Mouse (Mus musculus) megakaryocyte, adult 5-6 weeks (primary cell): Measurements from ENCODE around the gene 1700020D05Rik. TPM values are rescaled to one million over a fixed set of nuclear protein-coding genes. Genes with fewer than 3 reads are reported as not detected.

Source experiments
- ATAC-seq: 2 replicates; pipeline ENCODE4 v1.8.0; 2016; ENCODE audit warnings: mild to moderate bottlenecking, inconsistent platforms; ENCODE audit not compliant: poor library complexity, severe bottlenecking
- total RNA-seq, 2 experiments: library from RNA; stranded (forward) in 1 of 2; stranded (reverse) in 1 of 2; fragments of 153-499, 151-499 nt in 1 of 2; fragments of 221-1000, 200-1000 nt in 1 of 2; gene quantifications; 2 replicates each; pipeline versions ENCODE4 v1.2.3 to v1.2.4; 2015 to 2017

Gene 1700020D05Rik
- total RNA-seq, 2 experiments from 2014 or later, result 1.5 to 2.1 TPM

GRCm38 (mm10) chr19:5455568-5455967, 48.0 kb downstream of the 1700020D05Rik start:
- no peak for ATAC-seq

GRCm38 (mm10) chr19:5455037-5455436, 48.5 kb downstream of the 1700020D05Rik start:
- no peak for ATAC-seq

Other genes starting within 250 kb of the 1700020D05Rik start
Only the 30 nearest of the 31 such genes appear.
- 45.4 and 45.7 TPM in 2 replicates for gene Pacs1, start 230.7 kb downstream of the 1700020D05Rik start, total RNA-seq (2015)
- gene Pacs1, start 230.7 kb downstream of the 1700020D05Rik start, total RNA-seq (2017), result 14.2 and 25.4 TPM in 2 replicates
- 109 TPM in 2 replicates for gene Sf3b2, start 208.3 kb downstream of the 1700020D05Rik start, total RNA-seq (2015)
- 240 and 249 TPM in 2 replicates for gene Sf3b2, start 208.3 kb downstream of the 1700020D05Rik start, total RNA-seq (2017)
- not detected in 2 replicates for gene Gal3st3, start 205.5 kb downstream of the 1700020D05Rik start, total RNA-seq (2015)
- gene Gal3st3, start 205.5 kb downstream of the 1700020D05Rik start, total RNA-seq (2017), result not detected in 2 replicates
- not detected in 2 replicates for gene Catsper1, start 168.0 kb downstream of the 1700020D05Rik start, total RNA-seq (2015)
- gene Catsper1, start 168.0 kb downstream of the 1700020D05Rik start, total RNA-seq (2017), result not detected in 2 replicates
- not detected in 2 replicates for gene Cst6, start 154.2 kb downstream of the 1700020D05Rik start, total RNA-seq (2015)
- gene Cst6, start 154.2 kb downstream of the 1700020D05Rik start, total RNA-seq (2017), result not detected in 2 replicates
- 19.7 and 25.8 TPM in 2 replicates for gene Eif1ad, start 137.0 kb downstream of the 1700020D05Rik start, total RNA-seq (2015)
- gene Eif1ad, start 137.0 kb downstream of the 1700020D05Rik start, total RNA-seq (2017), result 33.1 and 37.4 TPM in 2 replicates
- gene Banf1, start 136.6 kb downstream of the 1700020D05Rik start, total RNA-seq (2015), result 269 and 297 TPM in 2 replicates
- gene Banf1, start 136.6 kb downstream of the 1700020D05Rik start, total RNA-seq (2017), result 29.3 and 29.6 TPM in 2 replicates
- 47.2 and 57.3 TPM in 2 replicates for gene Sart1, start 115.1 kb downstream of the 1700020D05Rik start, total RNA-seq (2015)
- 62.2 and 64.6 TPM in 2 replicates for gene Sart1, start 115.1 kb downstream of the 1700020D05Rik start, total RNA-seq (2017)
- gene Tsga10ip, start 101.3 kb downstream of the 1700020D05Rik start, total RNA-seq (2015), result not detected in 2 replicates
- gene Tsga10ip, start 101.3 kb downstream of the 1700020D05Rik start, total RNA-seq (2017), result not detected in 2 replicates
- 62.3 and 72.3 TPM in 2 replicates for gene Drap1, start 78.8 kb downstream of the 1700020D05Rik start, total RNA-seq (2015)
- gene Drap1, start 78.8 kb downstream of the 1700020D05Rik start, total RNA-seq (2017), result 53.7 and 59.0 TPM in 2 replicates
- 20.3 and 23.7 TPM in 2 replicates for gene AI837181, start 78.6 kb downstream of the 1700020D05Rik start, total RNA-seq (2015)
- 8.9 and 15.6 TPM in 2 replicates for gene AI837181, start 78.6 kb downstream of the 1700020D05Rik start, total RNA-seq (2017)
- gene Fosl1, start 56.2 kb downstream of the 1700020D05Rik start, total RNA-seq (2015), result 0.48 and 1.2 TPM in 2 replicates
- gene Fosl1, start 56.2 kb downstream of the 1700020D05Rik start, total RNA-seq (2017), result 0.69 and 0.95 TPM in 2 replicates
- gene Ccdc85b, start 45.9 kb downstream of the 1700020D05Rik start, total RNA-seq (2015), result 0.80 and 1.1 TPM in 2 replicates
- gene Ccdc85b, start 45.9 kb downstream of the 1700020D05Rik start, total RNA-seq (2017), result 1.7 TPM in 2 replicates
- 55.8 and 64.9 TPM in 2 replicates for gene Fibp, start 43.2 kb downstream of the 1700020D05Rik start, total RNA-seq (2015)
- gene Fibp, start 43.2 kb downstream of the 1700020D05Rik start, total RNA-seq (2017), result 93.9 and 115 TPM in 2 replicates
- gene Ctsw, start 35.3 kb downstream of the 1700020D05Rik start, total RNA-seq (2015), result 5.7 and 12.6 TPM in 2 replicates
- gene Ctsw, start 35.3 kb downstream of the 1700020D05Rik start, total RNA-seq (2017), result 5.9 and 9.1 TPM in 2 replicates
- gene Efemp2, start 29.8 kb downstream of the 1700020D05Rik start, total RNA-seq (2015), result 0.42 and 1.2 TPM in 2 replicates
- 1.2 TPM in 1 of 2 replicates, not detected in the other for gene Efemp2, start 29.8 kb downstream of the 1700020D05Rik start, total RNA-seq (2017)
- 16.2 and 16.6 TPM in 2 replicates for gene Mus81, start 15.4 kb downstream of the 1700020D05Rik start, total RNA-seq (2015)
- 9.2 and 13.8 TPM in 2 replicates for gene Mus81, start 15.4 kb downstream of the 1700020D05Rik start, total RNA-seq (2017)
- 2,162 and 2,175 TPM in 2 replicates for gene Cfl1, start 13.3 kb downstream of the 1700020D05Rik start, total RNA-seq (2015)
- 1,771 and 1,778 TPM in 2 replicates for gene Cfl1, start 13.3 kb downstream of the 1700020D05Rik start, total RNA-seq (2017)
- gene Snx32, start 6.8 kb upstream of the 1700020D05Rik start, total RNA-seq (2015), result 2.7 and 4.8 TPM in 2 replicates
- gene Snx32, start 6.8 kb upstream of the 1700020D05Rik start, total RNA-seq (2017), result 1.5 and 3.0 TPM in 2 replicates
- gene Ovol1, start 56.9 kb upstream of the 1700020D05Rik start, total RNA-seq (2015), result 0.07 and 0.14 TPM in 2 replicates
- gene Ovol1, start 56.9 kb upstream of the 1700020D05Rik start, total RNA-seq (2017), result 0.07 TPM in 1 of 2 replicates, not detected in the other
- gene Ap5b1, start 64.2 kb upstream of the 1700020D05Rik start, total RNA-seq (2015), result 18.3 and 23.2 TPM in 2 replicates
- gene Ap5b1, start 64.2 kb upstream of the 1700020D05Rik start, total RNA-seq (2017), result 16.4 and 22.5 TPM in 2 replicates
- 116 and 125 TPM in 2 replicates for gene Rnaseh2c, start 98.1 kb upstream of the 1700020D05Rik start, total RNA-seq (2015)
- 94.6 and 136 TPM in 2 replicates for gene Rnaseh2c, start 98.1 kb upstream of the 1700020D05Rik start, total RNA-seq (2017)
- 34.2 and 47.8 TPM in 2 replicates for gene Kat5, start 106.5 kb upstream of the 1700020D05Rik start, total RNA-seq (2015)
- gene Kat5, start 106.5 kb upstream of the 1700020D05Rik start, total RNA-seq (2017), result 69.4 and 73.9 TPM in 2 replicates
- gene Rela, start 133.7 kb upstream of the 1700020D05Rik start, total RNA-seq (2015), result 51.9 and 56.6 TPM in 2 replicates
- 46.1 and 47.8 TPM in 2 replicates for gene Rela, start 133.7 kb upstream of the 1700020D05Rik start, total RNA-seq (2017)
- gene Sipa1, start 159.9 kb upstream of the 1700020D05Rik start, total RNA-seq (2015), result 50.8 and 65.8 TPM in 2 replicates
- gene Sipa1, start 159.9 kb upstream of the 1700020D05Rik start, total RNA-seq (2017), result 50.1 and 78.7 TPM in 2 replicates
- 30.3 and 35.3 TPM in 2 replicates for gene Map3k11, start 185.0 kb upstream of the 1700020D05Rik start, total RNA-seq (2015)
- gene Map3k11, start 185.0 kb upstream of the 1700020D05Rik start, total RNA-seq (2017), result 39.8 and 50.8 TPM in 2 replicates
- gene Pcnx3, start 185.1 kb upstream of the 1700020D05Rik start, total RNA-seq (2015), result 25.9 and 33.1 TPM in 2 replicates
- gene Pcnx3, start 185.1 kb upstream of the 1700020D05Rik start, total RNA-seq (2017), result 19.3 and 19.6 TPM in 2 replicates
- not detected in 2 replicates for gene Kcnk7, start 200.6 kb upstream of the 1700020D05Rik start, total RNA-seq (2015)
- gene Kcnk7, start 200.6 kb upstream of the 1700020D05Rik start, total RNA-seq (2017), result not detected in 2 replicates
- gene Ehbp1l1, start 222.5 kb upstream of the 1700020D05Rik start, total RNA-seq (2015), result 30.8 and 31.0 TPM in 2 replicates
- 118 and 119 TPM in 2 replicates for gene Ehbp1l1, start 222.5 kb upstream of the 1700020D05Rik start, total RNA-seq (2017)
- gene Fam89b, start 225.9 kb upstream of the 1700020D05Rik start, total RNA-seq (2015), result 95.7 and 114 TPM in 2 replicates
- gene Fam89b, start 225.9 kb upstream of the 1700020D05Rik start, total RNA-seq (2017), result 65.5 and 78.8 TPM in 2 replicates